Mouse (Mus musculus): ENCODE measurements around the gene Zfp91. TPM values are rescaled to one million over a fixed set of nuclear protein-coding genes. Genes with fewer than 3 reads are reported as not detected.

Gene Zfp91
- polyA plus RNA-seq, 1 experiment: 20.8 TPM

- H3K4me3 ChIP-seq (ENCODE audit: control insufficient read depth, insufficient read depth, low read length): no peak overlapping the region
- no peaks in the 10 kb centered on the region for H3K36me3 ChIP-seq (ENCODE audit: control insufficient read depth, insufficient read depth, low read length)
- no peak overlapping the region for H3K27ac ChIP-seq (ENCODE audit: control insufficient read depth, insufficient read depth, low read length)
- H3K27me3 ChIP-seq (ENCODE audit: control insufficient read depth, insufficient read depth, low read length): no peaks in the 10 kb centered on the region
- DNase-seq: no peak
- 88% methylated on average over 1 of the region's 1 CpGs for WGBS
- H3K4me1 ChIP-seq (replicated peaks; ENCODE audit: control insufficient read depth, insufficient read depth, low read length): peaks cover 5% of the 10 kb centered on the region
- TF ChIP-seq POLR2A (IDR thresholded peaks at IDR 0.05; ENCODE audit: control insufficient read depth, extremely low read depth, insufficient read depth, low read length, poor library complexity) (no peak), CTCF (IDR thresholded peaks at IDR 0.05; ENCODE audit: borderline replicate concordance, control insufficient read depth, extremely low read depth, insufficient read depth, low read length, poor library complexity) (no peak)
Observed at GRCm38 (mm10) chr19:12804237-12804636, 8.3 kb upstream of the Zfp91 start.

- Histone ChIP-seq H3K4me1 (replicated peaks; ENCODE audit: control insufficient read depth, insufficient read depth, low read length) (peaks cover 2% of the 10 kb centered on the region), H3K36me3 (ENCODE audit: control insufficient read depth, insufficient read depth, low read length) (no peaks in the 10 kb centered on the region), H3K27ac (ENCODE audit: control insufficient read depth, insufficient read depth, low read length) (no peak overlapping the region), H3K4me3 (ENCODE audit: control insufficient read depth, insufficient read depth, low read length) (no peak overlapping the region), H3K27me3 (ENCODE audit: control insufficient read depth, insufficient read depth, low read length) (no peaks in the 10 kb centered on the region)
- DNase-seq: no peak
- 95% methylated on average over 3 of the region's 3 CpGs for WGBS
- TF ChIP-seq POLR2A (IDR thresholded peaks at IDR 0.05; ENCODE audit: control insufficient read depth, extremely low read depth, insufficient read depth, low read length, poor library complexity) (no peak), CTCF (IDR thresholded peaks at IDR 0.05; ENCODE audit: borderline replicate concordance, control insufficient read depth, extremely low read depth, insufficient read depth, low read length, poor library complexity) (no peak)
Observed at GRCm38 (mm10) chr19:12802830-12803229, 6.9 kb upstream of the Zfp91 start.

GRCm38 (mm10) chr19:12801046-12801445, 5.1 kb upstream of the Zfp91 start:
- Histone ChIP-seq H3K27ac (ENCODE audit: control insufficient read depth, insufficient read depth, low read length) (no peak overlapping the region), H3K27me3 (ENCODE audit: control insufficient read depth, insufficient read depth, low read length) (no peaks in the 10 kb centered on the region), H3K36me3 (ENCODE audit: control insufficient read depth, insufficient read depth, low read length) (no peaks in the 10 kb centered on the region), H3K4me3 (ENCODE audit: control insufficient read depth, insufficient read depth, low read length) (no peak overlapping the region), H3K4me1 (replicated peaks; ENCODE audit: control insufficient read depth, insufficient read depth, low read length) (peaks cover 2% of the 10 kb centered on the region)
- DNase-seq: no peak
- TF ChIP-seq CTCF (IDR thresholded peaks at IDR 0.05; ENCODE audit: borderline replicate concordance, control insufficient read depth, extremely low read depth, insufficient read depth, low read length, poor library complexity): no peak
- no peak for TF ChIP-seq POLR2A (IDR thresholded peaks at IDR 0.05; ENCODE audit: control insufficient read depth, extremely low read depth, insufficient read depth, low read length, poor library complexity)
- 54% methylated on average over 3 of the region's 3 CpGs for WGBS

GRCm38 (mm10) chr19:12800621-12801020, 4.7 kb upstream of the Zfp91 start:
- WGBS: 66% methylated on average over 2 of the region's 2 CpGs
- Histone ChIP-seq H3K27me3 (ENCODE audit: control insufficient read depth, insufficient read depth, low read length) (no peaks in the 10 kb centered on the region), H3K4me3 (ENCODE audit: control insufficient read depth, insufficient read depth, low read length) (no peak overlapping the region), H3K36me3 (ENCODE audit: control insufficient read depth, insufficient read depth, low read length) (no peaks in the 10 kb centered on the region), H3K27ac (ENCODE audit: control insufficient read depth, insufficient read depth, low read length) (no peak overlapping the region), H3K4me1 (replicated peaks; ENCODE audit: control insufficient read depth, insufficient read depth, low read length) (peaks cover 2% of the 10 kb centered on the region)
- TF ChIP-seq CTCF (IDR thresholded peaks at IDR 0.05; ENCODE audit: borderline replicate concordance, control insufficient read depth, extremely low read depth, insufficient read depth, low read length, poor library complexity): no peak
- TF ChIP-seq POLR2A (IDR thresholded peaks at IDR 0.05; ENCODE audit: control insufficient read depth, extremely low read depth, insufficient read depth, low read length, poor library complexity): no peak
- no peak for DNase-seq

- Histone ChIP-seq H3K27ac (ENCODE audit: control insufficient read depth, insufficient read depth, low read length) (peak overlapping the region; percentile 90; the same call in 1 of the 2 replicates), H3K4me3 (ENCODE audit: control insufficient read depth, insufficient read depth, low read length) (no peak overlapping the region), H3K4me1 (replicated peaks; ENCODE audit: control insufficient read depth, insufficient read depth, low read length) (peaks cover 2% of the 10 kb centered on the region), H3K27me3 (ENCODE audit: control insufficient read depth, insufficient read depth, low read length) (no peaks in the 10 kb centered on the region), H3K36me3 (ENCODE audit: control insufficient read depth, insufficient read depth, low read length) (no peaks in the 10 kb centered on the region)
- TF ChIP-seq POLR2A (IDR thresholded peaks at IDR 0.05; ENCODE audit: control insufficient read depth, extremely low read depth, insufficient read depth, low read length, poor library complexity) (no peak), CTCF (IDR thresholded peaks at IDR 0.05; ENCODE audit: borderline replicate concordance, control insufficient read depth, extremely low read depth, insufficient read depth, low read length, poor library complexity) (no peak)
- 75% methylated on average over 3 of the region's 3 CpGs for WGBS
- no peak for DNase-seq
Observed at GRCm38 (mm10) chr19:12799081-12799480, 3.2 kb upstream of the Zfp91 start.

- Histone ChIP-seq H3K27me3 (ENCODE audit: control insufficient read depth, insufficient read depth, low read length) (no peaks in the 10 kb centered on the region), H3K4me1 (replicated peaks; ENCODE audit: control insufficient read depth, insufficient read depth, low read length) (peaks cover 2% of the 10 kb centered on the region), H3K27ac (ENCODE audit: control insufficient read depth, insufficient read depth, low read length) (peak overlapping the region; percentile 90), H3K36me3 (ENCODE audit: control insufficient read depth, insufficient read depth, low read length) (no peaks in the 10 kb centered on the region), H3K4me3 (ENCODE audit: control insufficient read depth, insufficient read depth, low read length) (peak overlapping the region; percentile 38)
- 3% methylated on average over 4 of the region's 4 CpGs for WGBS
- TF ChIP-seq POLR2A (IDR thresholded peaks at IDR 0.05; ENCODE audit: control insufficient read depth, extremely low read depth, insufficient read depth, low read length, poor library complexity): no peak
- TF ChIP-seq CTCF (IDR thresholded peaks at IDR 0.05; ENCODE audit: borderline replicate concordance, control insufficient read depth, extremely low read depth, insufficient read depth, low read length, poor library complexity): no peak
- peak; percentile 52 for DNase-seq
Observed at GRCm38 (mm10) chr19:12798404-12798803, 2.5 kb upstream of the Zfp91 start.

GRCm38 (mm10) chr19:12797071-12797470, 1.1 kb upstream of the Zfp91 start:
- no peak for DNase-seq
- peaks cover 2% of the 10 kb centered on the region for H3K4me1 ChIP-seq (replicated peaks; ENCODE audit: control insufficient read depth, insufficient read depth, low read length)
- no peaks in the 10 kb centered on the region for H3K36me3 ChIP-seq (ENCODE audit: control insufficient read depth, insufficient read depth, low read length)
- no peak overlapping the region; the same call in 1 of the 2 replicates for H3K27ac ChIP-seq (ENCODE audit: control insufficient read depth, insufficient read depth, low read length)
- WGBS: 1% methylated on average over 7 of the region's 7 CpGs
- no peaks in the 10 kb centered on the region for H3K27me3 ChIP-seq (ENCODE audit: control insufficient read depth, insufficient read depth, low read length)
- TF ChIP-seq POLR2A (IDR thresholded peaks at IDR 0.05; ENCODE audit: control insufficient read depth, extremely low read depth, insufficient read depth, low read length, poor library complexity): no peak
- H3K4me3 ChIP-seq (ENCODE audit: control insufficient read depth, insufficient read depth, low read length): no peak overlapping the region

All from thymus, adult 2 months (tissue).